Mouse (Mus musculus) bone marrow, adult 2 months (tissue): ENCODE results near the gene Fam198b. TPM values are rescaled to one million over a fixed set of nuclear protein-coding genes. Genes with fewer than 3 reads are reported as not detected.

Experiments
- H3K27ac ChIP-seq: fragments of 200-500 bp; 2 replicates; pipeline ENCODE4 v1.5.1; 2012; ENCODE audit warnings: low read depth, mild to moderate bottlenecking, control low read depth, inconsistent platforms, low read length; ENCODE audit not compliant: control insufficient read depth, poor library complexity, insufficient read depth
- H3K4me1 ChIP-seq: fragments of 200-500 bp; 2 replicates; pipeline ENCODE4 v1.6.1; 2011; ENCODE audit warnings: low read length; ENCODE audit not compliant: control insufficient read depth, insufficient read depth
- H3K4me3 ChIP-seq: fragments of 200-500 bp; replicated peaks from 2 replicates; pipeline ENCODE3; 2011; ENCODE audit warnings: mild to moderate bottlenecking, low read depth, low read length, control low read depth; ENCODE audit not compliant: control insufficient read depth
- CTCF ChIP-seq: fragments of 200-500 bp; IDR thresholded peaks from 2 replicates; pipeline ENCODE4 v1.5.1; 2011; ENCODE audit warnings: low read length, control low read depth; ENCODE audit not compliant: control insufficient read depth, insufficient read depth
- POLR2A ChIP-seq: fragments of 200-500 bp; IDR thresholded peaks from 2 replicates; pipeline ENCODE4 v1.6.1; 2011; ENCODE audit warnings: low read depth, mild to moderate bottlenecking, control low read depth, low read length, borderline replicate concordance; ENCODE audit not compliant: control insufficient read depth
- WGBS: fragments of 180-500 bp; shearing (Covaris S2); methylation state at CpG from one replicate; pipeline ENCODE4 v1.1.7; 2018; 5-methylcytosine and 5-hydroxymethylcytosine counted together
- polyA plus RNA-seq: library from polyadenylated mRNA; stranded (reverse); fragments of >200 nt; gene quantifications from 2 replicates; pipeline ENCODE4 v1.2.4, GENCODE M21; 2011; ENCODE audit warnings: low replicate concordance; ENCODE audit not compliant: missing spikeins, insufficient read depth, insufficient read length

Fam198b gene
- polyA plus RNA-seq, 1 experiment: 1.0 TPM

GRCm38 (mm10) chr3:79916185-79916584 lies 31.9 kb downstream of the Fam198b start:
- Histone ChIP-seq H3K4me1 (no peaks in the 10 kb centered on the region), H3K4me3 (no peak overlapping the region), H3K27ac (no peak overlapping the region)
- 78% methylated on average over 5 of the region's 5 CpGs for WGBS
- TF ChIP-seq CTCF: no peak
- TF ChIP-seq POLR2A: no peak

GRCm38 (mm10) chr3:79918761-79919160 lies 34.4 kb downstream of the Fam198b start:
- H3K4me1 ChIP-seq: no peaks in the 10 kb centered on the region
- no peak overlapping the region for H3K4me3 ChIP-seq
- TF ChIP-seq CTCF (no peak), POLR2A (no peak)
- H3K27ac ChIP-seq: no peak overlapping the region

- Histone ChIP-seq H3K4me3 (no peak overlapping the region), H3K27ac (no peak overlapping the region), H3K4me1 (no peaks in the 10 kb centered on the region)
- 24% methylated on average over 5 of the region's 5 CpGs for WGBS
- TF ChIP-seq CTCF (no peak), POLR2A (no peak)
These were observed 41.8 kb downstream of the Fam198b start for GRCm38 (mm10) chr3:79925950-79926697.

GRCm38 (mm10) chr3:79927050-79927449 lies 42.7 kb downstream of the Fam198b start:
- Histone ChIP-seq H3K4me1 (no peaks in the 10 kb centered on the region), H3K27ac (no peak overlapping the region), H3K4me3 (no peak overlapping the region)
- WGBS: 68% methylated on average over 4 of the region's 4 CpGs
- TF ChIP-seq POLR2A (no peak), CTCF (no peak)

GRCm38 (mm10) chr3:79928409-79928808 lies 44.1 kb downstream of the Fam198b start:
- Histone ChIP-seq H3K27ac (no peak overlapping the region), H3K4me3 (no peak overlapping the region), H3K4me1 (no peaks in the 10 kb centered on the region)
- 84% methylated on average over 5 of the region's 5 CpGs for WGBS
- TF ChIP-seq CTCF: no peak
- TF ChIP-seq POLR2A: no peak

GRCm38 (mm10) chr3:79930141-79930744 lies 45.9 kb downstream of the Fam198b start:
- WGBS: 79% methylated on average over 7 of the region's 7 CpGs
- Histone ChIP-seq H3K4me1 (no peaks in the 10 kb centered on the region), H3K4me3 (no peak overlapping the region), H3K27ac (no peak overlapping the region)
- no peak for TF ChIP-seq CTCF
- TF ChIP-seq POLR2A: no peak

- H3K4me1 ChIP-seq: no peaks in the 10 kb centered on the region
- H3K27ac ChIP-seq: no peak overlapping the region
- 18% methylated on average over 6 of the region's 6 CpGs for WGBS
- H3K4me3 ChIP-seq: no peak overlapping the region
- TF ChIP-seq CTCF (no peak), POLR2A (no peak)
These were observed 51.9 kb downstream of the Fam198b start for GRCm38 (mm10) chr3:79936213-79936612.

GRCm38 (mm10) chr3:79936730-79937447 lies 52.6 kb downstream of the Fam198b start:
- H3K4me3 ChIP-seq: no peak overlapping the region
- no peak for TF ChIP-seq CTCF
- no peak for TF ChIP-seq POLR2A
- H3K4me1 ChIP-seq: no peaks in the 10 kb centered on the region
- H3K27ac ChIP-seq: no peak overlapping the region
- 52% methylated on average over 3 of the region's 3 CpGs for WGBS

- H3K27ac ChIP-seq: no peak overlapping the region
- no peak for TF ChIP-seq POLR2A
- no peak for TF ChIP-seq CTCF
- no peaks in the 10 kb centered on the region for H3K4me1 ChIP-seq
- 68% methylated on average over 1 of the region's 1 CpGs for WGBS
- no peak overlapping the region for H3K4me3 ChIP-seq
These were observed 63.4 kb downstream of the Fam198b start for GRCm38 (mm10) chr3:79947736-79948135.
